Mouse (Mus musculus) forebrain, embryonic 16.5 days (tissue): ENCODE measurements at regions not wholly inside any gene's neighbourhood (a gene's known extent, or its start where the extent isn't known, plus 50 kb on each side); places are given as distances from the start of the nearest gene placed in this dataset.
A peak's percentile ranks its signal among the peaks of the same experiment; 100 is the strongest.

Experiments
- ATAC-seq: fragments of 200-750 bp; cut with Nextera tagmentation; 2 replicates; pipeline ENCODE4 v1.8.0; 2017; ENCODE audit warnings: mild to moderate bottlenecking, moderate library complexity
- H3K27ac ChIP-seq: fragments of 300-500 bp; sonication (generic); 2 replicates; pipeline ENCODE4 v1.5.1; 2014; ENCODE audit warnings: low read length, control low read depth
- H3K27me3 ChIP-seq: fragments of 300-500 bp; sonication (generic); replicated peaks from 2 replicates; pipeline ENCODE4 v1.6.1; 2014; ENCODE audit warnings: low read length; ENCODE audit not compliant: control insufficient read depth, insufficient read depth
- H3K36me3 ChIP-seq: fragments of 300-500 bp; sonication (generic); 2 replicates; pipeline ENCODE4 v1.6.1; 2014; ENCODE audit not compliant: control insufficient read depth, insufficient read depth
- H3K4me1 ChIP-seq: fragments of 300-500 bp; sonication (generic); replicated peaks from 2 replicates; pipeline ENCODE4 v1.6.1; 2014; ENCODE audit warnings: low read length; ENCODE audit not compliant: control insufficient read depth, insufficient read depth
- H3K4me2 ChIP-seq: fragments of 300-500 bp; sonication (generic); 2 replicates; pipeline ENCODE4 v1.6.1; 2014; ENCODE audit warnings: mild to moderate bottlenecking, low read length, control low read depth
- H3K4me3 ChIP-seq: fragments of 300-500 bp; sonication (generic); replicated peaks from 2 replicates; pipeline ENCODE4 v1.5.1; 2014; ENCODE audit warnings: mild to moderate bottlenecking, low read length, control low read depth
- H3K9ac ChIP-seq: fragments of 300-500 bp; sonication (generic); replicated peaks from 2 replicates; pipeline ENCODE4 v1.6.1; 2014; ENCODE audit warnings: low read depth, low read length, control low read depth
- H3K9me3 ChIP-seq: fragments of 300-500 bp; sonication (generic); 2 replicates; pipeline ENCODE4 v1.6.1; 2016; ENCODE audit warnings: low read length; ENCODE audit not compliant: control insufficient read depth
- WGBS: fragments of 180-500 bp; shearing (Covaris S2); extraction: QIAGEN DNeasy Blood & Tissue Kit; methylation state at CpG from one replicate; pipeline ENCODE4 v1.1.7; 2014; 5-methylcytosine and 5-hydroxymethylcytosine counted together

GRCm38 (mm10) chr10:37812405-37812851, 673.7 kb upstream of the Marcks start:
- H3K27me3 ChIP-seq, result no peaks in the 10 kb centered on the region
- no peak overlapping the region for H3K4me2 ChIP-seq
- H3K9me3 ChIP-seq, result no peaks in the 10 kb centered on the region
- H3K4me3 ChIP-seq, result no peak overlapping the region
- H3K4me1 ChIP-seq, result peaks cover 9% of the 10 kb centered on the region
- 2% methylated on average over 3 of the region's 3 CpGs for WGBS
- peak overlapping the region; percentile 12 for H3K27ac ChIP-seq
- ATAC-seq, result peak; percentile 93
- no peaks in the 10 kb centered on the region for H3K36me3 ChIP-seq
- H3K9ac ChIP-seq, result no peak overlapping the region

GRCm38 (mm10) chr10:37811789-37812188, 673.1 kb upstream of the Marcks start:
- Histone ChIP-seq H3K4me2 (no peak overlapping the region), H3K9ac (no peak overlapping the region), H3K4me3 (no peak overlapping the region), H3K36me3 (no peaks in the 10 kb centered on the region), H3K27me3 (no peaks in the 10 kb centered on the region), H3K9me3 (no peaks in the 10 kb centered on the region), H3K4me1 (peaks cover 9% of the 10 kb centered on the region), H3K27ac (peak overlapping the region; percentile 12)
- ATAC-seq, result no peak
- 82% methylated on average over 5 of the region's 5 CpGs for WGBS

DNA sequence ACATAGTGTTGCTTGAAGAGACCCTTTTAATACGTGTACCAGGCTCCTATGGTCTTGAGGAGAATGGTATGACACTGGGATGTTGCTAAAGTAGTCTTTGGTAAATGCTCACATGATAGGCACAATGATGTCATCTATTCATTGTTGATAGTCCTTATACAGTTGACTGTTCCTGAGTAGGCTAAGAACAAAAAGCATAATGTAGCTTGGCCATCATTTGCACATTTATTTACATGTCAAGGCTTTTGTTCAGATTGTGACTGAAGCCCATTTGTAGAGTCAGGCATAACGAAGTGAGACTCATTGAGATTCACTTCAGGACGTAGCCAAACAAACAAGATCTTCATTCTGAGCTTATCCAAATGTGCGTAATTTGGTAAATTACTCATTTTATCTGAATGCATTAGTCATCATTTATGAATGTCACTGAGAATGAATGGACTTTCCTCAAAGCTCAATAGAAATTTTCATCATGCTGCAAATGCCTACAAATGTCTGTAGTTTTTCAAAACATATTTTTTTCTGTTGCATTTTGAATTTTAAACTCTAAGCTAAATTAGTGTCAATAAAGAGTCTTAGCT, 664.6 kb upstream of the Marcks start:
- Histone ChIP-seq H3K4me3 (no peak overlapping the region), H3K9me3 (no peaks in the 10 kb centered on the region), H3K9ac (no peak overlapping the region), H3K27ac (no peak overlapping the region), H3K27me3 (no peaks in the 10 kb centered on the region), H3K4me1 (no peaks in the 10 kb centered on the region), H3K36me3 (no peaks in the 10 kb centered on the region), H3K4me2 (no peak overlapping the region)
- WGBS, result 16% methylated on average over 4 of the region's 4 CpGs
- ATAC-seq, result peak; percentile 77

DNA sequence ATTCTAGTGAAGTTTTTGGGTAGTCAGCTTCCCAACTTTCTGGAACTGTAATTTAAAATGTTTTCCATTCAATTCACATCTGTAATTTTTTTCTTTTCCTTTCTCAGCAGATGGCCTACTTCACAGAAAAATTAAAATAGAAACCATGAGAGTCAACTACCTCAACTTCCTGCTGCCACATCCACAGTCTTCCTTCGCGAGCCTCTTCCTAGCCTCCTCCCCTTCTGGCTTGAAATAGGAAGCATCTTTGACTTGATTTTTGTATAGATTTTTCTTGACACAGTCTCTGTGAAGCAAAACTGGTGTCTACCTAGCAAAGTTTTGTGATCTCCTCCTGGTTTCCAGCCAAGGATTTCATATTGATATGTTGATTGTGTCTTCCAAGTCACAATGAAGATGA, 660.7 kb upstream of the Marcks start:
- ATAC-seq, result no peak
- H3K9me3 ChIP-seq, result no peaks in the 10 kb centered on the region
- 96% methylated on average over 2 of the region's 2 CpGs for WGBS
- H3K27ac ChIP-seq, result no peak overlapping the region
- no peaks in the 10 kb centered on the region for H3K4me1 ChIP-seq
- H3K9ac ChIP-seq, result no peak overlapping the region
- H3K27me3 ChIP-seq, result no peaks in the 10 kb centered on the region
- H3K36me3 ChIP-seq, result no peaks in the 10 kb centered on the region
- H3K4me3 ChIP-seq, result no peak overlapping the region
- no peak overlapping the region for H3K4me2 ChIP-seq

GRCm38 (mm10) chr10:37798285-37798684, 659.6 kb upstream of the Marcks start:
- H3K27me3 ChIP-seq, result no peaks in the 10 kb centered on the region
- no peaks in the 10 kb centered on the region for H3K9me3 ChIP-seq
- no peak for ATAC-seq
- H3K9ac ChIP-seq, result no peak overlapping the region
- H3K4me3 ChIP-seq, result no peak overlapping the region
- H3K27ac ChIP-seq, result no peak overlapping the region
- no peaks in the 10 kb centered on the region for H3K36me3 ChIP-seq
- H3K4me1 ChIP-seq, result no peaks in the 10 kb centered on the region
- H3K4me2 ChIP-seq, result no peak overlapping the region

- Histone ChIP-seq H3K36me3 (no peaks in the 10 kb centered on the region), H3K9ac (no peak overlapping the region), H3K4me1 (no peaks in the 10 kb centered on the region), H3K9me3 (no peaks in the 10 kb centered on the region), H3K4me3 (no peak overlapping the region), H3K27me3 (no peaks in the 10 kb centered on the region), H3K27ac (no peak overlapping the region), H3K4me2 (no peak overlapping the region)
- no peak for ATAC-seq
- WGBS, result 71% methylated on average over 5 of the region's 5 CpGs
Observed at GRCm38 (mm10) chr10:37797701-37798100, 659.0 kb upstream of the Marcks start.

DNA sequence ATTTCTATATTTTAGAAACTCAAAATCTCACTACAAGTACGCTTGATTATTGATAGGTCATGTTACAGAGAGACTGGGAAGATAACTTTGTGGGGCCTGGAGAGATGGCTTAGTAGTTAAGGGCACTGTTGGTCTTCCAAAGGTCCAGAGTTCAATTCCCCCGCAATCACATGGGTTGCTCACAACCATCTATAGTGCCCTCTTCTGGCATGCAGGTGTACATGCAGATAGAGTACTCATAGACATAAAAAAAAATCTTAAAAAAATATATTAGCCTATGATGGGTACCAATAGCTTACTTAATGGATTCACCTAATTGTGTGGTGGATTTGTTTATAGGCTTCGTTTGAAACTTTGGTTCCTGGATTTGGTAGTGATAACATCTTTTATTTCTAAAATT, 654.2 kb upstream of the Marcks start:
- Histone ChIP-seq H3K4me3 (no peak overlapping the region), H3K9ac (no peak overlapping the region), H3K27me3 (no peaks in the 10 kb centered on the region), H3K4me2 (no peak overlapping the region), H3K4me1 (no peaks in the 10 kb centered on the region), H3K27ac (no peak overlapping the region), H3K36me3 (no peaks in the 10 kb centered on the region), H3K9me3 (no peaks in the 10 kb centered on the region)
- no peak for ATAC-seq
- WGBS, result 87% methylated on average over 3 of the region's 3 CpGs

- no peak for ATAC-seq
- no peak overlapping the region for H3K27ac ChIP-seq
- H3K4me1 ChIP-seq, result no peaks in the 10 kb centered on the region
- WGBS, result 81% methylated on average over 5 of the region's 5 CpGs
- H3K9ac ChIP-seq, result no peak overlapping the region
- H3K4me3 ChIP-seq, result no peak overlapping the region
- no peaks in the 10 kb centered on the region for H3K9me3 ChIP-seq
- H3K27me3 ChIP-seq, result no peaks in the 10 kb centered on the region
- no peaks in the 10 kb centered on the region for H3K36me3 ChIP-seq
- no peak overlapping the region for H3K4me2 ChIP-seq
Observed at GRCm38 (mm10) chr10:37788049-37788448, 649.3 kb upstream of the Marcks start.

DNA sequence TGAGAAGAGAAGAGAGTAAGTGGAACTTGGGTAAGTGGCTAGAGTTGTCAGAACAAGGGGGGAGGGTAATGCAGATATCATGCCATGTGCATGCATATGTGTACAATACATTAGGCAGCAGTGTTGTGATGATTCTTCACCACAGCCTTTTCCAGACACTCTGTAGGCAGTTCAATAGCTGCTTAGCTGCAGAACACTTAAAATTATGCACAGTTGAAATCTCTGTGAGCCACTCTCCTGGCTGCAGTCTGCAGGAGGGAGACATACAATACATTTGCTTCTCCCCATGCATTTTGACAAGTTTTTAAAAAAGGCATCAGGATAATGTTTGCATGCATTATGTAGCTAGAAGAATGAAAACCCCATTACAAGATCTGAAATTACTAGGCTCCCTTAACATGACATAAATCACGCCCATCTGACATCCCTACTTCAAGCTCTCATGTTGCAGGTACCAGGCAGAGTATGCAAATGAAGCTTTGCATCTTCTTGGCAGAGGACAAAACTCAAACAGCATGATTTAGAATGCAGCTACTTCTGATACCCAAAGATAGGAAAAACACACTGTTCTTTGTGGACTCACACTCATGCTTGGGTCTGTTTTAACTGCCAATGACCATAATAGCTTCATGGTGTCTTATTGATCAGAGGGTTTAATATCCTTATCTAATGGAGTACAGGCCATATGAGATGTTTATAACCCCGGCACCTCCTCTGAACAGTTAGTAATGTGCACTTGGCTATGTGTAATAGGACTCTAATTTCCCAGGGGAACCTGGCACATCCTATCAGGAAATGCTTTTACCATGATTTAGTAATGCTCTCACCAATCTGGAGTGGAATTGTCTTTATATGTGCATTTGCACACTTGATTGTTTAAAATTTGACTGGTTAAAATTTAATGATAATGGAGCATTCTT, 640.9 kb upstream of the Marcks start:
- WGBS, result 74% methylated on average over 2 of the region's 2 CpGs
- Histone ChIP-seq H3K4me1 (0 out of 2 replicates have a peak, but pooled peaks cover 3% of the 10 kb centered on the region), H3K9ac (no peak overlapping the region), H3K27ac (peak overlapping the region; percentile 14; the same call in 1 of the 2 replicates), H3K9me3 (no peaks in the 10 kb centered on the region), H3K36me3 (no peaks in the 10 kb centered on the region), H3K4me3 (no peak overlapping the region), H3K27me3 (no peaks in the 10 kb centered on the region), H3K4me2 (no peak overlapping the region)
- peak; percentile 92 for ATAC-seq
